Mouse (Mus musculus): Measurements from ENCODE around the gene Neu2. TPM values are rescaled to one million over a fixed set of nuclear protein-coding genes. Genes with fewer than 3 reads are reported as not detected.

Gene Neu2
- polyA plus RNA-seq (2014; fragmentation: Illumina TruSeq; extraction: RNeasy Lipid Tissue Mini Kit (QIAGEN cat#74804); ENCODE audit: low read depth, low replicate concordance) = 0.29 TPM

DNA sequence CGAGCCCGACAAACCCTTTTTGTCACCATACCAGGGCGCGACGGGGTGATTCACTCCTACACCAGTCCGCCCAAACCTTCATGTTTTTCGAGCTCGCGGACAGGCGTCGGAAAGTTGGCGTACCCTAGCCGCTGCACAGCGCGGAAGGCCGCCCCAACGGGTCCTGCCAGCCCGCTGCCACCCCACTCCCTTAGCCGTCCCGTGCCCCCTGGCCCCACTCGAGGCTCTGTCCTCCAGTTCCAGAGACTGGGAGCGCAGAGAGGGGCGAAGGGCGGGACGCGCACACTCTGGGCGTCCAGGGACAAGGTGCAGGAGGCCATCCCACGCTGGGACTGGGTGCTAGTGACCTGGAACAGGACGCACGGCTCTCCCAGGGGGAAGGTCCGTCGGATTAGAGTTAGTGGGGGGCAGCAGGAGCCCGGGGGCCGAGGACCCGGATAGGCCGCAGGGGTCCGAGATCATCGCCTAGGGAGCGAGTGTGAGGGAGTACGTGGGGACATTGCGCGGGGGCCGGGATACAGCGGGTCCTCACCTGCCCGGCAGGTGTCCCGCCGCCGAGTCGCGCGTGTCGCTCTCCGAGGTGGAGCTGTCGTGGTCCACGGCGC is at the start of gene Neu2:
TSS of gene Neu2 (plus strand) at position 329 of the 605 bp plus-strand sequence.

DNA sequence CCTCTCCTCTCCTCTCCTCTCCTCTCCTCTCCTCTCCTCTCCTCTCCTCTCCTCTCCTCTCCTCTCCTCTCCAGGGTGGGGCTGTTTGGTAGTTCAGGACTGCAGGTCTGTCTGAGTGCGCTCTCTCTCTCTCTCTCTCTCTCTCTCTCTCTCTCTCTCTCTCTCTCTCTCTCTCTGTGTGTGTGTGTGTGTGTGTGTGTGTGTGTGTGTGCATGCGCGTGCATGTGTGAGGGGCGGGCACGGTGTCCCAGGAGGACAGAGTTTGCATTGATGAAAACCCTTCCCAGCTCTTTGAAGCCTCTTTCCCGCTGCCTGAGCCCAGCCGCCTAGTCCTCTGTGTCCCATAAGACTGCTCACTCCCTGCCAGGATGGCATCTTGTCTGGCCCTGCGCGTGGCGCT is 39.7 kb upstream of the Neu2 start, which contains the start of gene Snorc:
TSS of gene Snorc (plus strand) at position 301 of the 400 bp plus-strand sequence.

GRCm38 (mm10) chr1:87573800-87574215 is 64.1 kb downstream of the Neu2 start, which contains the start of gene Ngef:
Ngef (minus strand) TSS chr1:87573870.

GRCm38 (mm10) chr1:87620211-87620668 is 110.6 kb downstream of the Neu2 start, which contains the start of gene Inpp5d:
Inpp5d (plus strand) TSS chr1:87620312.

Other genes starting within 250 kb of the Neu2 start
- gene Efhd1, start 245.5 kb upstream of the Neu2 start, polyA plus RNA-seq (2014; fragmentation: Illumina TruSeq; extraction: RNeasy Lipid Tissue Mini Kit (QIAGEN cat#74804); ENCODE audit: low read depth, low replicate concordance) = 4.1 TPM
- 28.0 TPM for gene Gigyf2, start 182.9 kb upstream of the Neu2 start, polyA plus RNA-seq (2014; fragmentation: Illumina TruSeq; extraction: RNeasy Lipid Tissue Mini Kit (QIAGEN cat#74804); ENCODE audit: low read depth, low replicate concordance)
- gene Kcnj13, start 115.2 kb upstream of the Neu2 start, polyA plus RNA-seq (2014; fragmentation: Illumina TruSeq; extraction: RNeasy Lipid Tissue Mini Kit (QIAGEN cat#74804); ENCODE audit: low read depth, low replicate concordance) = not detected
- gene Snorc, start 39.6 kb upstream of the Neu2 start, polyA plus RNA-seq (2014; fragmentation: Illumina TruSeq; extraction: RNeasy Lipid Tissue Mini Kit (QIAGEN cat#74804); ENCODE audit: low read depth, low replicate concordance) = not detected
- 1.0 TPM for gene Ngef, start 64.0 kb downstream of the Neu2 start, polyA plus RNA-seq (2014; fragmentation: Illumina TruSeq; extraction: RNeasy Lipid Tissue Mini Kit (QIAGEN cat#74804); ENCODE audit: low read depth, low replicate concordance)
- gene Inpp5d, start 110.4 kb downstream of the Neu2 start, polyA plus RNA-seq (2014; fragmentation: Illumina TruSeq; extraction: RNeasy Lipid Tissue Mini Kit (QIAGEN cat#74804); ENCODE audit: low read depth, low replicate concordance) = 8.8 TPM
- gene Atg16l1, start 246.0 kb downstream of the Neu2 start, polyA plus RNA-seq (2014; fragmentation: Illumina TruSeq; extraction: RNeasy Lipid Tissue Mini Kit (QIAGEN cat#74804); ENCODE audit: low read depth, low replicate concordance) = 31.4 TPM